Mouse (Mus musculus): Measurements from ENCODE around the gene Olfr1202. TPM values are rescaled to one million over a fixed set of nuclear protein-coding genes. Genes with fewer than 3 reads are reported as not detected.

Olfr1202 gene
- not detected in 2 replicates for polyA plus RNA-seq (2012; rRNA removed)

DNA sequence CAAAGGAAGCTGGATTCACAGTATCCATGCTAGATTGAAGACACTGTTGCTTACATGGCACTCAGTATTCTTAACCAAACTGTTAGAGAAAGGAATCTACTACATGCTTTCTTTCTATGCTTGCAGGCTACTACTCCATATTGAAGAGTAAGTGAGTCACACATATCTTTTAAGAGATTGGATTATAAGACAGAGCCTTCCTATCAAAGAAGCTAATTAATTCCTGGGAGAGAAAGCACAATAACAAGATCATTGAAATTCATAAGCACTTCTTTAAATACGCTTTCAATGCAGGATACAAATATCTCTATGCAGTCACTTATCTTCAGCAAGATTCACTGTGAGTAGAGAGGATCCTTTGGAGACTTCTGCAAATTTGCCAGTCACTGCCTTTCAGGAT lies at the start of gene Olfr1202:
Olfr1202 (plus strand) TSS at position 301 of the 400 bp plus-strand sequence.

DNA sequence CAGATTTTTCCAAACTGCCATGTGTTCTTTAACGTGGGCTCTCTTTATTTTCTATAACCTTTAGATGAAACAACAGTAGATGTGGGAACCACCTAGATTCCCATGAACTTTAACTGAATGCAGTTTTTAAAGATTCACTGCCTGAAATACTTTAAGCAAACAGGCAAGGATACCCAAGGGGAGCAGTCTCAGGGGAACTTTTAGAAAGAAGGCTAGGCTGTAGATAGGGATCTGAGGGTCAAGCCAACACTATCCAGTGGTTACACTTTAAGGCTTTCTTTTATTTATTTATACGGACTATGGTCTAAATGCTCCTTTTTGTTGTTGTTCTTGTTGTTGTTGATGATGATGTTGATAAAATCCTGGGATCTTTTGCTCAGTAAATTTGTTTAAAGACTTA lies 43.9 kb upstream of the Olfr1202 start, which contains the start of gene Olfr1200:
Olfr1200 (minus strand) TSS at position 101 of the 400 bp plus-strand sequence.

GRCm38 (mm10) chr2:88792736-88793135 lies 21.6 kb upstream of the Olfr1202 start, which contains the start of gene Olfr1201:
Olfr1201 (plus strand) TSS chr2:88793036.

GRCm38 (mm10) chr2:88829437-88829836 lies 15.1 kb downstream of the Olfr1202 start, which contains the start of gene Olfr1205:
Olfr1205 (plus strand) TSS chr2:88829737.

DNA sequence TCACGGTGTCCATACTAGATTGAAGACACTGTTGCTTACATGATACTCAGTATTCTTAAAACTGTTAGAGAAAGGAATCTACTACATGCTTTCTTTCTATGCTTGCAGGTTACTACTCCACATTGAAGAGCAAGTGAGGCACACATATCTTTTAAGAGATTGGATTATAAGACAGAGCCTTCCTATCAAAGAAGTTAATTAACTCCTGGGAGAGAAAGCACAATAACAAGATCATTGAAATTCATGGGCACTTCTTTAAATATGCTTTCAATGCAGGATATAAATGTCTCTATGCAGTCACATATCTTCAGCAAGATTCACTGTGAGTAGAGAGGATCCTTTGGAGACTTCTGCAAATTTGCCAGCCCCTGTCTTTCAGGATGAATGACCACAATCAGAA lies 34.7 kb downstream of the Olfr1202 start, which contains the start of gene Olfr1204:
Olfr1204 (plus strand) TSS at position 301 of the 400 bp plus-strand sequence.

DNA sequence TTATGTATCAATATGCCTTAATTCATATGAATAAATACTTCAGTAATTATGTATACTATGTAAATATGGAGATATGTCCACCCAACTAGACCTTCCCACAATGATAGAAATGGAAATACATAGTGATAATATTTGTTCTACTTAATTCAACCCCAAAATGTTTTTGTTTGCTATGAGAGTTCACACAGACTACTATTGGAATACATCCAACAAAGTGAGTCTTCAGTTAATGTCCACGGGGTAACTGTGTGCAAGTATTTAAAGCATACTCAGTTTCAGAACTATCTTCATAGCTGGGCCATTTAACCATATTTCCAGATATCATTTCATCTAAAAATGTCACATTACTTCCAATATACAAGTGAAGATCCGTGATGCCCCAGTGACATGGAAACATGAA lies 48.6 kb downstream of the Olfr1202 start, which contains the start of gene Olfr1206:
Olfr1206 (plus strand) TSS at position 301 of the 400 bp plus-strand sequence.

Other genes with a start within 250 kb of the Olfr1202 start
- not detected in 2 replicates for gene Olfr1189, start 228.0 kb upstream of the Olfr1202 start, polyA plus RNA-seq (2012; rRNA removed)
- gene Olfr1191-ps1, start 174.0 kb upstream of the Olfr1202 start, polyA plus RNA-seq (2012; rRNA removed): not detected in 2 replicates
- gene Olfr1192-ps1, start 166.0 kb upstream of the Olfr1202 start, polyA plus RNA-seq (2012; rRNA removed): not detected in 2 replicates
- gene Olfr1193, start 138.9 kb upstream of the Olfr1202 start, polyA plus RNA-seq (2012; rRNA removed): not detected in 2 replicates
- gene Olfr1195, start 125.3 kb upstream of the Olfr1202 start, polyA plus RNA-seq (2012; rRNA removed): not detected in 2 replicates
- not detected in 2 replicates for gene Olfr1196, start 109.9 kb upstream of the Olfr1202 start, polyA plus RNA-seq (2012; rRNA removed)
- not detected in 2 replicates for gene Olfr1197, start 82.1 kb upstream of the Olfr1202 start, polyA plus RNA-seq (2012; rRNA removed)
- gene Olfr1198, start 63.1 kb upstream of the Olfr1202 start, polyA plus RNA-seq (2012; rRNA removed): not detected in 2 replicates
- not detected in 2 replicates for gene Olfr1199, start 54.0 kb upstream of the Olfr1202 start, polyA plus RNA-seq (2012; rRNA removed)
- gene Olfr1200, start 44.0 kb upstream of the Olfr1202 start, polyA plus RNA-seq (2012; rRNA removed): not detected in 2 replicates
- not detected in 2 replicates for gene Olfr1201, start 21.5 kb upstream of the Olfr1202 start, polyA plus RNA-seq (2012; rRNA removed)
- gene Olfr1205, start 15.2 kb downstream of the Olfr1202 start, polyA plus RNA-seq (2012; rRNA removed): not detected in 2 replicates
- gene Olfr1204, start 34.8 kb downstream of the Olfr1202 start, polyA plus RNA-seq (2012; rRNA removed): not detected in 2 replicates
- gene Olfr1206, start 48.7 kb downstream of the Olfr1202 start, polyA plus RNA-seq (2012; rRNA removed): not detected in 2 replicates
- gene Olfr1208, start 87.8 kb downstream of the Olfr1202 start, polyA plus RNA-seq (2012; rRNA removed): not detected in 2 replicates
- not detected in 2 replicates for gene Olfr1209, start 100.7 kb downstream of the Olfr1202 start, polyA plus RNA-seq (2012; rRNA removed)
- not detected in 2 replicates for gene Olfr1211, start 123.6 kb downstream of the Olfr1202 start, polyA plus RNA-seq (2012; rRNA removed)
- not detected in 2 replicates for gene Olfr1212, start 139.5 kb downstream of the Olfr1202 start, polyA plus RNA-seq (2012; rRNA removed)
- not detected in 2 replicates for gene Gm13762, start 165.8 kb downstream of the Olfr1202 start, polyA plus RNA-seq (2012; rRNA removed)
- gene Olfr1214, start 178.2 kb downstream of the Olfr1202 start, polyA plus RNA-seq (2012; rRNA removed): not detected in 2 replicates
- not detected in 2 replicates for gene Olfr1215, start 192.5 kb downstream of the Olfr1202 start, polyA plus RNA-seq (2012; rRNA removed)
- gene Olfr1216, start 203.8 kb downstream of the Olfr1202 start, polyA plus RNA-seq (2012; rRNA removed): not detected in 2 replicates
- not detected in 2 replicates for gene Olfr1217, start 217.6 kb downstream of the Olfr1202 start, polyA plus RNA-seq (2012; rRNA removed)
- not detected in 2 replicates for gene Olfr1218, start 246.7 kb downstream of the Olfr1202 start, polyA plus RNA-seq (2012; rRNA removed)

All from stomach, adult 2 months (tissue).